Mouse (Mus musculus) hindbrain, embryonic 13.5 days (tissue): ENCODE results near the gene Kcnh1. TPM values are rescaled to one million over a fixed set of nuclear protein-coding genes. Genes with fewer than 3 reads are reported as not detected.
A peak's percentile ranks its signal among the peaks of the same experiment; 100 is the strongest.

Experiments
- ATAC-seq: fragments of 200-750 bp; cut with Nextera tagmentation; 2 replicates; pipeline ENCODE4 v1.8.0; 2017; ENCODE audit warnings: moderate TSS enrichment; ENCODE audit not compliant: low FRiP score
- H3K27ac ChIP-seq: fragments of 300-500 bp; sonication (generic); 2 replicates; pipeline ENCODE4 v1.5.1; 2015; ENCODE audit warnings: inconsistent platforms, mild to moderate bottlenecking, moderate library complexity
- H3K27me3 ChIP-seq: fragments of 300-500 bp; sonication (generic); 2 replicates; pipeline ENCODE4 v1.6.1; 2015; ENCODE audit warnings: mild to moderate bottlenecking, inconsistent platforms
- H3K36me3 ChIP-seq: fragments of 300-500 bp; sonication (generic); 2 replicates; pipeline ENCODE4 v1.6.1; 2015; ENCODE audit warnings: mild to moderate bottlenecking, inconsistent platforms
- H3K4me1 ChIP-seq: fragments of 300-500 bp; sonication (generic); replicated peaks from 2 replicates; pipeline ENCODE4 v1.6.1; 2015; ENCODE audit warnings: inconsistent platforms
- H3K4me2 ChIP-seq: fragments of 300-500 bp; sonication (generic); 2 replicates; pipeline ENCODE4 v1.6.1; 2015; ENCODE audit warnings: inconsistent platforms, mild to moderate bottlenecking, moderate library complexity
- H3K4me3 ChIP-seq: fragments of 300-500 bp; sonication (generic); 2 replicates; pipeline ENCODE4 v1.5.1; 2015; ENCODE audit warnings: mild to moderate bottlenecking, inconsistent platforms
- H3K9ac ChIP-seq: fragments of 300-500 bp; sonication (generic); 2 replicates; pipeline ENCODE4 v1.6.1; 2015; ENCODE audit warnings: mild to moderate bottlenecking, inconsistent platforms
- H3K9me3 ChIP-seq: fragments of 300-500 bp; sonication (generic); 2 replicates; pipeline ENCODE4 v1.6.1; 2016; ENCODE audit warnings: inconsistent platforms
- WGBS: fragments of 180-500 bp; shearing (Covaris S2); methylation state at CpG from one replicate; pipeline ENCODE4 v1.1.7; 2015; 5-methylcytosine and 5-hydroxymethylcytosine counted together
- polyA plus RNA-seq: library from polyadenylated mRNA; unstranded; fragments of >200 nt; fragmentation: Nextera tagmentation; extraction: Ambion mirVana; gene quantifications from 2 replicates; pipeline ENCODE4 v1.2.1, GENCODE M21; 2015

Gene Kcnh1
- polyA plus RNA-seq, 1 experiment from 2014 or later: 1.8 TPM

- no peaks in the 10 kb centered on the region for H3K9me3 ChIP-seq
- ATAC-seq: no peak
- no peak overlapping the region for H3K9ac ChIP-seq
- H3K4me1 ChIP-seq: peaks cover 8% of the 10 kb centered on the region; the same call in 1 of the 2 replicates
- no peak overlapping the region for H3K4me2 ChIP-seq
- no peak overlapping the region for H3K4me3 ChIP-seq
- 87% methylated on average over 2 of the region's 2 CpGs for WGBS
- H3K27ac ChIP-seq: no peak overlapping the region
- no peaks in the 10 kb centered on the region for H3K36me3 ChIP-seq
- H3K27me3 ChIP-seq: no peaks in the 10 kb centered on the region
These were observed 341.0 kb downstream of the Kcnh1 start for GRCm38 (mm10) chr1:192531490-192532146.

GRCm38 (mm10) chr1:192532212-192532611 lies 341.6 kb downstream of the Kcnh1 start:
- Histone ChIP-seq H3K4me2 (no peak overlapping the region), H3K9ac (no peak overlapping the region), H3K36me3 (no peaks in the 10 kb centered on the region), H3K27ac (no peak overlapping the region), H3K9me3 (no peaks in the 10 kb centered on the region), H3K27me3 (no peaks in the 10 kb centered on the region), H3K4me1 (peaks cover 8% of the 10 kb centered on the region; the same call in 1 of the 2 replicates), H3K4me3 (no peak overlapping the region)
- WGBS: 82% methylated on average over 2 of the region's 2 CpGs
- ATAC-seq: no peak

DNA sequence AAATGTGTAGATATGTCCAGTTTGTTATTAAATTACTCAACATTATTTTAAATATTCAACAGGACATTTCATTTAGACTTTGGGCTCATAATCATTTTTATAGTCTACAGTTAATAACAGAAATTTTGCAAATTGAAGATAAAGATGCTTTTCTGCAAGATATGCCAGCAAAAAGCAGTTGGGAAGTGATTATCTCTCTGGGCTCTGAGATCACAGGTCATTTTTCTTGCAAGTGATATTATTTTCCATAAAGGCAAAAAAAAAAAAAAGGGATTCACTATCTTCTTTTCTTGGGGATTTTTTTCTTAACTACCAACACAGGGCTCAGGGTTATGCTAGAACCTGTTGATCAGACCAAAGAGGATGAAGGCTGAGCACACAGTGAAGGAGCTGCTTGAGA lies 342.4 kb downstream of the Kcnh1 start:
- H3K4me1 ChIP-seq: peaks cover 3% of the 10 kb centered on the region; the same call in 1 of the 2 replicates
- H3K9ac ChIP-seq: no peak overlapping the region
- no peak for ATAC-seq
- no peaks in the 10 kb centered on the region for H3K27me3 ChIP-seq
- no peak overlapping the region for H3K4me2 ChIP-seq
- no peaks in the 10 kb centered on the region for H3K36me3 ChIP-seq
- no peaks in the 10 kb centered on the region for H3K9me3 ChIP-seq
- H3K27ac ChIP-seq: no peak overlapping the region
- no peak overlapping the region for H3K4me3 ChIP-seq

DNA sequence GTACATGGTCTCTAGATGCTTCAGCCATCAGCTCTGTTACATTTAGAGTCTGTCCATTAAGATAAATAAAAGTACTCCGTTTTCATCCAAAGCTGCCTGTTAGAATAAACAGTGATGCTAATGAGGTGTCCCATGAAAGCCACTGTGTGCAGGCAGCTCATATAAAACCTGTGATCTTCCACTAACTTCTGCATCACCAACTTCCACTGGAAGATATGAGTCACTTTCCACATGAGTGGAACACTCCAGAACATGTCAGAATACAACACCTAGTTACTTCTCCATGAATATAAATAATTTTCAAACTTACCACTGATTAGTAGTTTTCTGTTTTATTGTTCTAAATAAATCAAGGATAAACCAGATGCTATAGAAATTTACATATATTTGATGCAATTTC lies 345.9 kb downstream of the Kcnh1 start:
- no peak overlapping the region for H3K27ac ChIP-seq
- 53% methylated on average over 1 of the region's 1 CpGs for WGBS
- no peaks in the 10 kb centered on the region for H3K4me1 ChIP-seq
- H3K27me3 ChIP-seq: no peaks in the 10 kb centered on the region
- H3K9me3 ChIP-seq: no peaks in the 10 kb centered on the region
- H3K9ac ChIP-seq: no peak overlapping the region
- no peak overlapping the region for H3K4me2 ChIP-seq
- H3K4me3 ChIP-seq: no peak overlapping the region
- ATAC-seq: no peak
- no peaks in the 10 kb centered on the region for H3K36me3 ChIP-seq

GRCm38 (mm10) chr1:192537169-192537568 lies 346.6 kb downstream of the Kcnh1 start:
- Histone ChIP-seq H3K9me3 (no peaks in the 10 kb centered on the region), H3K4me2 (no peak overlapping the region), H3K9ac (no peak overlapping the region), H3K36me3 (no peaks in the 10 kb centered on the region), H3K4me1 (peaks cover 3% of the 10 kb centered on the region; the same call in 1 of the 2 replicates), H3K27me3 (no peaks in the 10 kb centered on the region), H3K4me3 (no peak overlapping the region), H3K27ac (no peak overlapping the region)
- ATAC-seq: no peak
- 74% methylated on average over 7 of the region's 7 CpGs for WGBS

DNA sequence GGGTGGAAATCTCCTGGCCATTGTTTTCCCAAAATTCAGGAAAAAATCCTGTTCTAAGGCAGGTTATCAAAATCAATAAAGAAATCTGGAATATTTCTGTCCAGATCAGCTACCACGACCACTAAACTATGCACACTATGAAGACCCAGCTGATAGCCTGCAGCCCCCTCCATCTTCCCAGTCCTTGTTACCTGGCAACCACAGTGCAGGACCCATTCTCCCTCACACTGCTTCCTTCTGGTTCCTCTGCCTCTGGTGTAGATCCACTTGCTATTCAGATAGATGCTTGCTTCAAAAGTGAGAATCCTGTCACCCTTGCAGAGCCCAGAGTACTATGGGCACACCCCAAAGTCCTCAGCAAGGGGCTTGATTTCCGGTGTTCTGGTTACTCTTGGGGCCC lies 351.5 kb downstream of the Kcnh1 start:
- Histone ChIP-seq H3K9ac (no peak overlapping the region), H3K27ac (no peak overlapping the region), H3K4me1 (peaks cover 17% of the 10 kb centered on the region), H3K4me3 (no peak overlapping the region), H3K27me3 (no peaks in the 10 kb centered on the region), H3K36me3 (no peaks in the 10 kb centered on the region), H3K9me3 (no peaks in the 10 kb centered on the region), H3K4me2 (no peak overlapping the region)
- 68% methylated on average over 2 of the region's 2 CpGs for whole genome bisulfite sequencing
- no peak for ATAC-seq

GRCm38 (mm10) chr1:192543686-192544085 lies 353.1 kb downstream of the Kcnh1 start:
- 85% methylated on average over 4 of the region's 4 CpGs for whole genome bisulfite sequencing
- H3K36me3 ChIP-seq: no peaks in the 10 kb centered on the region
- ATAC-seq: no peak

DNA sequence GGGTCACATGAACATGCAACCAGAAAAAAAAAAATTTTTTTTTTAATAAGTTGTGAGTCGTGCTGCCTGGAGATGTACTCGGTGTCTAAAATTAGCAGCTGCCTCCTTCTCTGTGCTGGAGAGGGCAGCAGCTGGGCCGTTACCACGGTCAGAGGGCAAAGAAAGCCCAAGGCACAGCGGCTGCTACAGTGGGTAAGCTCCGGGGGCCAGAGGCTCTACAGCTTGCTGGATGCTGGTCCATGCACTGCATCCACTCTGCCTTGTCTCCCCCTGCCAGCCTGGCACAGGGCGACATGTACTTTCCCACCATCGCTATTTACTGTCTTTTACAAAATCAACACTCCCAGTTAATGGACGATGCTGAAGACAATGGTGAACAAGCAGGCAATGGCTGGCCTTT lies 353.5 kb downstream of the Kcnh1 start:
- Histone ChIP-seq H3K9me3 (no peaks in the 10 kb centered on the region), H3K4me1 (peaks cover 17% of the 10 kb centered on the region), H3K27me3 (no peaks in the 10 kb centered on the region), H3K36me3 (no peaks in the 10 kb centered on the region), H3K4me2 (no peak overlapping the region), H3K9ac (no peak overlapping the region), H3K27ac (no peak overlapping the region), H3K4me3 (no peak overlapping the region)
- WGBS: 55% methylated on average over 9 of the region's 9 CpGs
- 0 out of 2 replicates have a peak, but pooled peaks have one; percentile 43 for ATAC-seq

More at GRCm38 (mm10) chr1:192543686-192544085, 353.1 kb downstream of the Kcnh1 start:
- no peak overlapping the region for H3K4me2 ChIP-seq
- H3K9me3 ChIP-seq: no peaks in the 10 kb centered on the region
- no peak overlapping the region for H3K9ac ChIP-seq
- H3K27me3 ChIP-seq: no peaks in the 10 kb centered on the region
- H3K4me1 ChIP-seq: peaks cover 17% of the 10 kb centered on the region
- no peak overlapping the region for H3K4me3 ChIP-seq
- no peak overlapping the region for H3K27ac ChIP-seq

- no peak overlapping the region for H3K4me3 ChIP-seq
- H3K4me1 ChIP-seq: peaks cover 17% of the 10 kb centered on the region
- no peak for ATAC-seq
- H3K36me3 ChIP-seq: no peaks in the 10 kb centered on the region
- no peaks in the 10 kb centered on the region for H3K27me3 ChIP-seq
- no peaks in the 10 kb centered on the region for H3K9me3 ChIP-seq
- 50% methylated on average over 7 of the region's 7 CpGs for WGBS
- H3K27ac ChIP-seq: no peak overlapping the region
- H3K4me2 ChIP-seq: no peak overlapping the region
- H3K9ac ChIP-seq: no peak overlapping the region
These were observed 354.3 kb downstream of the Kcnh1 start for GRCm38 (mm10) chr1:192544901-192545300.

DNA sequence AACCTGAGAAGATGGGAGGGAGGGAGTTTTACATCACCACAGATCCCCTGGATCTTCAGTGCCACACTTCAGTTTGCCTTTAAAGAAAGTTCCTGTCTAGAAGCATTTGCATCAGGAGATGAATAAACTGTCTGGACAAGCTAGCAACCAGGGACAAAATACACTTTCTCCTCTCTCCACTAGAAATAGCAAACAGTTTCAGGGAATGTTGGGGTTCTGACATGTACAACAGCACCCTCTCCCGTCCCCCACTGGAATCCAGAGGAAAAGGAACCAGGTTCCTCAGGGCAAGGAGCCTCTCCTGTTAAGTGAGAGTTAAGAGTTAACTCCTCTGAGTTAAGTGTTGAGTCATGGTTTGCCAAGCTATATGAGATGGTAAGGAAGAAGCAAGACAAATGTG lies 356.3 kb downstream of the Kcnh1 start:
- Histone ChIP-seq H3K36me3 (no peaks in the 10 kb centered on the region), H3K9me3 (no peaks in the 10 kb centered on the region), H3K9ac (no peak overlapping the region), H3K4me2 (no peak overlapping the region), H3K27me3 (no peaks in the 10 kb centered on the region), H3K4me1 (peaks cover 17% of the 10 kb centered on the region), H3K27ac (no peak overlapping the region), H3K4me3 (no peak overlapping the region)
- 43% methylated on average over 1 of the region's 1 CpGs for WGBS
- ATAC-seq: no peak

DNA sequence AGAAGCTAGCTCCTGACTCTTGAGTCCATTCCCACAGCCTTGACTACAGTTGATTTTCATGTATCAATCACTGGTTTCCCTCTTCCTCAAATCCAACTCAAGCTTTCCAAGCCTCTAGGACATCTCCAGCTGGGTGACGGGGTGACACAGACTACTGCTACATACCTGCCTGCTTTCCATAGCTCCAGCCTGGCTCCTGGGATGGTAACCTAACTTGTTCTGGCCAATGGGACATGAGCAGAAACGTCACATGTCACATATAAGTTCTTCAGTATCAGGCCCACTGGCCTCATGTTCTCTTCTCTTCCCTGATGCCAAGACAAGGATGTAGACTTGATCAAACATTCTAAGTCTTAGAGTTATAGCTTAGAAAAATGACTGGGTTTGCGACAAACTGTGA lies 360.0 kb downstream of the Kcnh1 start:
- Histone ChIP-seq H3K9ac (no peak overlapping the region), H3K9me3 (no peaks in the 10 kb centered on the region), H3K27ac (no peak overlapping the region), H3K27me3 (no peaks in the 10 kb centered on the region), H3K4me3 (no peak overlapping the region), H3K4me2 (no peak overlapping the region), H3K4me1 (peaks cover 3% of the 10 kb centered on the region), H3K36me3 (no peaks in the 10 kb centered on the region)
- ATAC-seq: no peak
- WGBS: 90% methylated on average over 3 of the region's 3 CpGs

DNA sequence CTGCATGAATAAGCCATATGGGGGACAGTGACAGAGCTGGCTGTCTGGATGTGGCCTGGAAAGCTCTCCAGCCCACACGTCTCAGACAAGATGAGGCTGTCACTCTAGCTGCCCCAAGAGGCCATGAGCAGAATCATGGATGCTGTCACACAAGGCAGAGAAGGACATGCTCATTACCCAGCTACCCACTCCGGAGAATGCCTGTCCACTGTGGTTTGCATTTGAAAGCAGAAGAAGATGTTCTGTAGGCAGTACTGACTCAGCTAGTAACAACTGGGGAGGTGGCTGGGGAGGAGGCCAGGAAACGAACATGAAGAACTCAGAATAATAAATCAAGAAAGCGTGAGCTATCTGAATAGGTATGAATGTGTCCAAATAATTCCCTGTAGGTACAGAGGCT lies 364.9 kb downstream of the Kcnh1 start:
- Histone ChIP-seq H3K9ac (no peak overlapping the region), H3K4me2 (no peak overlapping the region), H3K36me3 (no peaks in the 10 kb centered on the region), H3K4me1 (peaks cover 17% of the 10 kb centered on the region), H3K27ac (no peak overlapping the region), H3K4me3 (no peak overlapping the region), H3K9me3 (no peaks in the 10 kb centered on the region), H3K27me3 (no peaks in the 10 kb centered on the region)
- ATAC-seq: no peak
- WGBS: 48% methylated on average over 4 of the region's 4 CpGs

GRCm38 (mm10) chr1:192557978-192558594 lies 367.5 kb downstream of the Kcnh1 start:
- Histone ChIP-seq H3K4me1 (peaks cover 17% of the 10 kb centered on the region), H3K4me2 (no peak overlapping the region), H3K9me3 (no peaks in the 10 kb centered on the region), H3K27ac (no peak overlapping the region), H3K36me3 (no peaks in the 10 kb centered on the region), H3K4me3 (no peak overlapping the region), H3K27me3 (no peaks in the 10 kb centered on the region), H3K9ac (no peak overlapping the region)
- ATAC-seq: 0 out of 2 replicates have a peak, but pooled peaks have one; percentile 28
- 36% methylated on average over 5 of the region's 5 CpGs for WGBS
